Mouse (Mus musculus) liver, embryonic 16.5 days (tissue): ENCODE measurements around the gene Cpox. TPM values are rescaled to one million over a fixed set of nuclear protein-coding genes. Genes with fewer than 3 reads are reported as not detected.

Experiments used
- ATAC-seq: fragments of 200-750 bp; cut with Nextera tagmentation; 2 replicates; pipeline ENCODE4 v1.8.0; 2017; ENCODE audit warnings: low read depth, mild to moderate bottlenecking, moderate number of reproducible peaks, moderate library complexity
- H3K27ac ChIP-seq: fragments of 300-500 bp; sonication (generic); 2 replicates; pipeline ENCODE4 v1.5.1; 2014; ENCODE audit warnings: mild to moderate bottlenecking, low read length
- H3K27me3 ChIP-seq: fragments of 300-500 bp; sonication (generic); 2 replicates; pipeline ENCODE4 v1.6.1; 2014; ENCODE audit warnings: low read depth, low read length, mixed read lengths; ENCODE audit not compliant: control insufficient read depth, insufficient read depth
- H3K36me3 ChIP-seq: fragments of 300-500 bp; sonication (generic); 2 replicates; pipeline ENCODE4 v1.6.1; 2014; ENCODE audit warnings: mild to moderate bottlenecking; ENCODE audit not compliant: control insufficient read depth, insufficient read depth
- H3K4me1 ChIP-seq: fragments of 300-500 bp; sonication (generic); 2 replicates; pipeline ENCODE4 v1.6.1; 2014; ENCODE audit warnings: low read depth, low read length, mixed read lengths; ENCODE audit not compliant: control insufficient read depth
- H3K4me2 ChIP-seq: fragments of 300-500 bp; sonication (generic); 2 replicates; pipeline ENCODE4 v1.6.1; 2014; ENCODE audit warnings: low read depth, low read length, mixed read lengths
- H3K4me3 ChIP-seq: fragments of 300-500 bp; sonication (generic); 2 replicates; pipeline ENCODE4 v1.5.1; 2014; ENCODE audit warnings: low read depth, mild to moderate bottlenecking, low read length
- H3K9ac ChIP-seq: fragments of 300-500 bp; sonication (generic); 2 replicates; pipeline ENCODE4 v1.6.1; 2014; ENCODE audit warnings: low read depth, low read length
- H3K9me3 ChIP-seq: fragments of 300-500 bp; sonication (generic); replicated peaks from 2 replicates; pipeline ENCODE4 v1.6.1; 2016; ENCODE audit warnings: low read length; ENCODE audit not compliant: control insufficient read depth
- WGBS: fragments of 180-500 bp; shearing (Covaris S2); extraction: QIAGEN DNeasy Blood & Tissue Kit; methylation state at CpG from one replicate; pipeline ENCODE4 v1.1.7; 2014; ENCODE audit not compliant: insufficient replicate concordance; 5-methylcytosine and 5-hydroxymethylcytosine counted together
- polyA plus RNA-seq: library from polyadenylated mRNA; unstranded; fragments of >200 nt; fragmentation: Nextera tagmentation; extraction: Ambion mirVana; gene quantifications from 2 replicates; pipeline ENCODE4 v1.2.1, GENCODE M21; 2015

Cpox gene
- polyA plus RNA-seq, 1 experiment from 2014 or later: 399 TPM

- ATAC-seq: peak; percentile 72
- Histone ChIP-seq H3K27ac (no peak overlapping the region), H3K9me3 (no peaks in the 10 kb centered on the region), H3K36me3 (no peaks in the 10 kb centered on the region), H3K4me1 (peaks cover 11% of the 10 kb centered on the region), H3K27me3 (no peaks in the 10 kb centered on the region), H3K4me3 (no peak overlapping the region), H3K4me2 (no peak overlapping the region), H3K9ac (no peak overlapping the region)
- WGBS: 25% methylated on average over 4 of the region's 4 CpGs
These were observed 32.6 kb upstream of the Cpox start for GRCm38 (mm10) chr16:58637448-58637847.

- WGBS: 65% methylated on average over 7 of the region's 7 CpGs
- no peak overlapping the region for H3K9ac ChIP-seq
These were observed 32.1 kb upstream of the Cpox start for GRCm38 (mm10) chr16:58638016-58638415.

DNA sequence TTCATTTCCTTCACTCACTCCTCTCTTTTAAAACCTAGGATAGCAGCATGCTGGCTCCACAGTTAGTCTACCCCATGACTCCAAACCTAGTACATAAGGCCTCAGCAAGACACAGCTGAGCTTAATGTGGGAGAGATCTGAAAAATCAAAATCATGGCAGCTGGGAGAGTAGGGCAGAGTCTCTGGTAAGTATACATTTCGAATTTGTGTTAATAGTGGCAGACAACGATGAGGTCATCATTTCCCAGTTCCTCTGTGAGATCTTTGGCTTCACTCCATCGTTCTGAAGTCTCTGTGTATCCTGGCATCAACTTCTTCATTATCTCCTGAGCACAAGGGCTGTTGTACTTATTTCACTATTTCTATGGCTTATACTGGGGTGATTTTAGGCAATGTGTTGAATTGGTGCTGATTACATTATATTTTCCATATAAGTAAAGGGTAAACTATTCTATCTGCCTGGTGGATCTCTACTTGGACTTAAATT, 31.4 kb upstream of the Cpox start, which contains the start of gene E330017A01Rik:
E330017A01Rik (minus strand) TSS at position 51 of the 487 bp plus-strand sequence.
- Histone ChIP-seq H3K27me3 (no peaks in the 10 kb centered on the region), H3K4me2 (no peak within 1 kb of the TSS), H3K9ac (no peak within 1 kb of the TSS), H3K4me3 (no peak within 1 kb of the TSS), H3K36me3 (no peaks in the 10 kb centered on the region), H3K4me1 (peaks cover 11% of the 10 kb centered on the region), H3K9me3 (no peaks in the 10 kb centered on the region), H3K27ac (no peak within 1 kb of the TSS)
- no peak for ATAC-seq
- 71% methylated on average over 3 of the region's 3 CpGs for WGBS

More at GRCm38 (mm10) chr16:58638016-58638415, 32.1 kb upstream of the Cpox start:
- no peak overlapping the region for H3K27ac ChIP-seq
- no peak overlapping the region for H3K4me2 ChIP-seq
- H3K27me3 ChIP-seq: no peaks in the 10 kb centered on the region
- H3K9me3 ChIP-seq: no peaks in the 10 kb centered on the region
- ATAC-seq: no peak
- H3K4me3 ChIP-seq: no peak overlapping the region
- no peaks in the 10 kb centered on the region for H3K36me3 ChIP-seq
- H3K4me1 ChIP-seq: peaks cover 11% of the 10 kb centered on the region

GRCm38 (mm10) chr16:58649979-58650378, 20.1 kb upstream of the Cpox start:
- no peaks in the 10 kb centered on the region for H3K36me3 ChIP-seq
- H3K27ac ChIP-seq: no peak overlapping the region
- H3K4me3 ChIP-seq: no peak overlapping the region
- H3K27me3 ChIP-seq: no peaks in the 10 kb centered on the region
- H3K9ac ChIP-seq: no peak overlapping the region
- WGBS: 89% methylated on average over 10 of the region's 10 CpGs
- H3K9me3 ChIP-seq: no peaks in the 10 kb centered on the region
- H3K4me2 ChIP-seq: no peak overlapping the region
- ATAC-seq: no peak
- no peaks in the 10 kb centered on the region for H3K4me1 ChIP-seq

GRCm38 (mm10) chr16:58655751-58656150, 14.3 kb upstream of the Cpox start:
- no peaks in the 10 kb centered on the region for H3K27me3 ChIP-seq
- H3K36me3 ChIP-seq: no peaks in the 10 kb centered on the region
- H3K9ac ChIP-seq: no peak overlapping the region
- H3K4me1 ChIP-seq: peaks cover 33% of the 10 kb centered on the region
- no peak for ATAC-seq
- no peak overlapping the region for H3K4me3 ChIP-seq
- no peaks in the 10 kb centered on the region for H3K9me3 ChIP-seq
- H3K4me2 ChIP-seq: no peak overlapping the region
- H3K27ac ChIP-seq: no peak overlapping the region

- no peak overlapping the region for H3K4me3 ChIP-seq
- H3K4me1 ChIP-seq: peaks cover 41% of the 10 kb centered on the region
- peak overlapping the region; percentile 52 for H3K27ac ChIP-seq
- 87% methylated on average over 4 of the region's 4 CpGs for WGBS
- H3K27me3 ChIP-seq: no peaks in the 10 kb centered on the region
- H3K4me2 ChIP-seq: no peak overlapping the region
- no peak for ATAC-seq
- no peaks in the 10 kb centered on the region for H3K9me3 ChIP-seq
- no peak overlapping the region for H3K9ac ChIP-seq
- no peaks in the 10 kb centered on the region for H3K36me3 ChIP-seq
These were observed 13.6 kb upstream of the Cpox start for GRCm38 (mm10) chr16:58656526-58656925.

DNA sequence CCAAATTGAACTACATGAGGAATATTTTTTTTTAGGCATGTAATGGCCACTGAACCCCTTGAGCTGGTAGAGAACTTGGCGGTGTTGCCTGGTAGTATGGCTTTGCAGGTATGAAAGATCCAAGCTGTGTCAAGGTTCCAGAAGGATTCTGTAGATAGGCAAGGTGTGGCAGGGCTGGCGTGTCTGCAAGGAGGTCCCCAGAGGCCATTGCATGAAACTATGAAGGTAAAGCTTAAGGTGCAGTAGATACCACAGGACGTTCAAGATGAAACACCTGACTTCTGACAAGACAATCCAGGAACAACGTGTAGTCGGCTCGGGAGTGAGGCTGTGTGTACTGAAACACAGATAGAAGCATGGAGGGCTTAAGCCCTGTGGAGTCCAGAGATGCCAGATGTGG, 11.4 kb upstream of the Cpox start:
- Histone ChIP-seq H3K4me3 (peak overlapping the region; percentile 25; the same call in 1 of the 2 replicates), H3K4me2 (peak overlapping the region; percentile 47), H3K36me3 (no peaks in the 10 kb centered on the region), H3K27me3 (no peaks in the 10 kb centered on the region), H3K27ac (peak overlapping the region; percentile 81), H3K9me3 (no peaks in the 10 kb centered on the region), H3K9ac (peak overlapping the region; percentile 44), H3K4me1 (peaks cover 58% of the 10 kb centered on the region)
- peak; percentile 71 for ATAC-seq
- WGBS: 52% methylated on average over 6 of the region's 6 CpGs

- peak overlapping the region; percentile 68 for H3K4me2 ChIP-seq
- no peaks in the 10 kb centered on the region for H3K27me3 ChIP-seq
- H3K4me1 ChIP-seq: peaks cover 73% of the 10 kb centered on the region
- no peaks in the 10 kb centered on the region for H3K36me3 ChIP-seq
- ATAC-seq: peak; percentile 90
- peak overlapping the region; percentile 59 for H3K9ac ChIP-seq
- H3K27ac ChIP-seq: peak overlapping the region; percentile 98
- no peaks in the 10 kb centered on the region for H3K9me3 ChIP-seq
- WGBS: 8% methylated on average over 5 of the region's 5 CpGs
- H3K4me3 ChIP-seq: peak overlapping the region; percentile 45
These were observed 8.3 kb upstream of the Cpox start for GRCm38 (mm10) chr16:58661826-58662225.

- Histone ChIP-seq H3K9ac (peak overlapping the region; percentile 59), H3K36me3 (no peaks in the 10 kb centered on the region), H3K4me1 (peaks cover 77% of the 10 kb centered on the region), H3K4me3 (peak overlapping the region; percentile 45), H3K27ac (peak overlapping the region; percentile 98), H3K9me3 (no peaks in the 10 kb centered on the region), H3K4me2 (peak overlapping the region; percentile 68), H3K27me3 (no peaks in the 10 kb centered on the region)
- no peak for ATAC-seq
These were observed 7.8 kb upstream of the Cpox start for GRCm38 (mm10) chr16:58662287-58662791.
